Mouse (Mus musculus) A20 (cell line): ENCODE measurements around the gene Klhl15.
A peak's percentile ranks its signal among the peaks of the same experiment; 100 is the strongest.

Experiments used
- DNase-seq: peaks from one replicate; pipeline ENCODE4 v3.0.0-alpha.2; 2011; ENCODE audit warnings: low read depth, low spot score

The Klhl15 gene

DNA sequence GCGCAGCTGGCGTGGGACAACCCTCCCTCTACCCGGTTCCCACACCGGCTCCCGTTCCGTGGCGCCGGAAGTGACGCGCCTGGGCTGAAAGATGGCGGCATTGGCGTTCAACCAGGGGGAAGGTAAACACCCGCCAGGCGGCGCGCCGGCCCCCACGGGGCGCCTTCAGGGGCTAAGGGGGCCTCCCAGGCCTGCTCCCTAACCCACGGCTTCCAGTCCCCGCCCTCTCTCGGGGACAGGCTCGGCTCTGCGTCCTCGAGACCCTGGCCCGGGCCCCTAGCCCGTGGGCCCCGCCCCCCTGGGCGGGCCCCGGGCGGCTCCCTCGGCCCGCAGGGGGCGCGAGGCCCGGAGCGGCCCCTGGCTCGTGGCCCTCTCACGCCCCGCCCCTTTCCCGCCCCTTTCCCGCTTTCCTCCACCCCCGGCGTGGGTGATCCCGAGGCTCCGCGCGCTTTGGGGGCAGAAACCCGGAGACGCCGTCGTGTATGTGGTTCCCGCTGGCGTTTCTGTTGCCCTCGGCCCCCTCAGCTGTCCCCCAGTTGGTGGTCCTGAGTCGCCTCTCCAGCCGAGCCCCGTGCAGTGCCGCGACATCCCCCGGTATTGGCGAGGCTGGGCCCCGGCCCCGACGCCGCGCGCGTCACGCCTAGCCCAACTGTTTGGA is at the start of gene Klhl15:
Gene Klhl15, plus strand, starts transcription at position 68 of the 658 bp plus-strand sequence.
- DNase-seq, result peak; percentile 89

DNA sequence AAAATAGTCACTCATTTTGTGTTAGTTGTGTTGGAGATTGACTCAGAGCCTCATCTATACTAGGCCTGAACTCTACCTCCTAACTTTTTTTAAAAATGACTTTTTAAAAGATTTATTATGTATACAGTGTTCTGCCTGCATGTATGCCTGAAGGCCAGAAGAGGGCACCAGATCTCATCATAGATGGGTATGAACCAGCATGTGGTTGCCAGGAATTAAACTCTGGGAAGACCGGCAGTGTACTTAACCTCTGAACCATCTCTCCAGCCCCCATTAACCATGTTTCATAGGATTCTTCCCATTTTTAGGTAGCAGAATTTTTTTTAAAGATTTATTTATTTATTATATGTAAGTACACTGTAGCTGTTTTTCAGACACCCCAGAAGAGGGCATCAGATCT is 49.2 kb upstream of the Klhl15 start:
- DNase-seq, result peak; percentile 51

DNA sequence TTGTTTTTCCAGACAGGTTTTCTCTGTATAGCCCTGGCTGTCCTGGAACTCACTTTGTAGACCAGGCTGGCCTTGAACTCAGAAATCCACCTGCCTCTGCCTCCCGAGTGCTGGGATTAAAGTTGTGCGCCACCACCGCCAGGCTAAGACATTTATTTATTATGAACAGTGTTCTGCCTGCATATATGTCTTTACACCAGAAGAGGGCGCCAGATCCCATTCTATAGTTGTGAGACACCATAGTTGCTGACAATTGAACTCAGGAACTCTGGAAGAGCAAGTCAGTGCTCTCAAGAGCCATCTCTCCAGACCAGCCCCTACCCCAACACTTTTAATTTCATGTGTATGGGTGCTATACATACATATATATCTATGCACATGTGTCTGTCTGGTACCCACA is 40.5 kb upstream of the Klhl15 start:
- DNase-seq, result peak; percentile 48

DNA sequence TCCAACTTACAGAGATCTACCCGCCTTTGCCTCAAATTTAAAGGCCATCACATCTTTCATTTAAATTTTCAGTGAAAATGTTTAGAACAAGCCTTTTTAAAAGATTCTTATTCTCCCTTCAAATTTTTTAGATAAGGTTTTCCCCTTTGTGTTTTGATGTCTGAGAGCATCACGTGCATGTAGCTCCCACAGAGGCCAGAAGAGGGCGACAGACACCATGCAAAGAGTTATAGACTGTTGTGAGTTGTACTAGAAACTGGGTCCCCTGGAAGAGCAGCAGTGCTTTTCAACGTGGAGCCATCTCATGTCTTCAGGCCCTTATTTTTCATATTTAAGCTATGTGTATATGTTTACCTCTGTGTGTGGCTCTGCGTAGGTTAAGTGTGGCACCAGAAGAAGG is 36.6 kb upstream of the Klhl15 start:
- DNase-seq, result peak; percentile 61

DNA sequence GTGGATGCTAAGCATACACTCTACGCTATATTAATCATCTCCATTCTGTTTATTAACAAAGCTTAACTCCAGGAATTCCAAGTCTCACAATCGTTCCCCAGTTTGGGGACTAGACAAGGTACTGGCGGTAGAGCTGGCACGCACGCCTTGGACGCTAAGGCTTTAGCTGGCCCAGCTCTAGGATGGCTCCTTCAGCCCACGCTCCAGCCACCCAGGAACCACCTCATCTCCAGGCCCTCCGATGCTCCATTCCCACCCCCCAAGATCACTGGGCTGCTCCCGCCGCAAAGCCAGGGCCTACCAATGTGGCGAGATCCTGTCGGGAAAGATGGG is 22.2 kb upstream of the Klhl15 start:
- DNase-seq, result no peak

DNA sequence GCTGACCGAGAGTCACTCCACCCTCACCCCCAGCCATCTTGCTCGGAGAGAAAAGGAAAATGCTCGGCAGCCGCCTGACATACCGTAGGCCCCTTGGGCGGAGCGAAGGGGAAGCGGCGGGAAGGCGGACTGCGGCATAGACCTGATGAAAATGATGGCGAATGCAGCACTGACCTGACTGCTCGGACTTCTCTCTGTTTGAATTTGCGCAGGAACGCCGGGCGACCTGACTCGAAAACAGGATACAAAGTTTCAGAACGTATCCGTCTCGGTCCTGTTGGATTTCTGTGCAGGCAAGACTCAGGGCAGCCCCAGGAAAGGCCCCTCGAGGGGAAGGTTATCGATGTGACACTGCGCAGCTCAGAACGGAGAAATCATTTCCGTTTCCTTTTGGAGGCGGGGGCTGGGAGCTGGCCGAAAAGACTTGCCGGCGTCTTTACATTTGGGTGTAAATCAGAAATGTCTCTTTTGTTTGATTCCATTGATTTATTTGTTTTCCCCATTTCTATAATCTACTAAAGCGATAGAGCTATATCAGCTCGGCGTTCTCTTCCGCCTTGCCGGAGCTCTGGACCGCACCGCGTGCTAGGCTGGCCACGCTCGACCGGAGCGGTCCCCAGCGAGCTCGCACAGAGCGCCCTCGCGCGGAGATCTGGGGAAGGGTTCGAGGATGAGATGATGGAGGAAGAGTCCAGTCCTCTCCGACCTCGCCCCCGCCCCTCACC is 21.6 kb upstream of the Klhl15 start, which contains the start of gene Eif2s3x:
Gene Eif2s3x, minus strand, starts transcription at position 266 of the 725 bp plus-strand sequence.
- DNase-seq, result peak; percentile 91

DNA sequence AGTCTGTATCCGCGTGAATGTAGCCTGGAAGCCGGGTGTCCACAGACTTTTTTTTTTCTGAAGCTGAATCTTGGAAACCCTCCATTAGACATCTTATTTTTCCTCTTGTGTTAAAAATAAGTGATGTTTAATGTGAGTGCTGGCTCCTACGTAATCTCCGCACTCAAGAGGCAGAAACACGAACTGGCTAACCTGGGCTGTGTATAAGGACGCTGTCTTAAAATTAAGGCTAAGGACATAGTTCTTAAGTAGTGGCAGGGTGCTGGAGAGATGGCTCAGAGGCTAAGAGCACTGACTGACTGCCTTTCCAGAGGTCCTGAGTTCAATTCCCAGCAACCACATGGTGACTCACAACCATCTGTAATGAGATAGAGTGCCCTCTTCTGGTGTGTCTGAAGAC is 21.0 kb upstream of the Klhl15 start:
- peak; percentile 73 for DNase-seq

DNA sequence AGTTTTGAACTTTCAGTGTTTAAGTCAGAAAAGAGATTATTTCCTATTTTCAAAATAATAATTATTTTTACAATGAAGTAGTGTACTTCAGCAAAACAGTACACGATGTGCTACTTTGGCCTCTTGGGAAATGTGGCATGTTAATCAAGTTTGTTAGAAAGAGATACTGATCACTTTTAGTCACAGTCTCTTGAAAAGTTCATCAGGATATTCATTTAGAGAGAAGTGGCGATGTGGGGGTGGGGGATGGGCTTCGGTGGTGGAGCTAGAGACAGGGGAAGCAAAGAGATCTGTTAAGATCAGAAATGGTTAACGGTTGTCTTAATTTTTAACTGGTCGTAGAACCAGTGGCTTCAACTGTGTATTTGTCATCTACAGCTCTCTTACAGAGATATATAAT is 967 bp upstream of the Klhl15 start:
- DNase-seq, result peak; percentile 63

DNA sequence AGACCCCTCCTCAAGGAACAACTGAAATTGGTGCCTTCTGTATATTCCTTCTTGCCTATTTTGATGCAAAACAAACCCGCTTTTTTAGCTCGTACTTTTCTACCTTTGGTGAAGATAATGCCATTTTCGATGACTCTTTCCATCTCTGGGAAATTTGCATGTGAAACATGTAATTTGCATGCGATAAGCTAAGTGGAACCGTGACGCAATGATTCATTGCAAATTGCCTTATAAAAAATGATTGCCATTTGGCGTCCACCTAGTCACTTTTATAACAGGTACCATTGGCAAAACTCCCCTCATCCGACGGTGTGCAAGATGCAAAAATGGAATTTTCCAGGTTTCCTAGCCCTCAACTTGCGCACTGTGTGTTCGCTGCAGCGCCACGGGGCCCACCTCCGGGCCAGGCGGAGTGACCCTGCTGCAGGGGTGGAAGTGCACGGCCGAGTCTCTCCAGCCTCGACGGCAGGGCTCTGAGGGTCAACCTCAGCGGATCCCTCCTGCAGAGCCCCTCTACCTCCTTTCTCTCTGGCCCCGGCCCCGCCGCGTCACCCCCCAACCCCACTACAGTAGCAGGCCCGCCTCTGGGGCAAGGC is 365 bp upstream of the Klhl15 start:
- DNase-seq, result peak; percentile 78

DNA sequence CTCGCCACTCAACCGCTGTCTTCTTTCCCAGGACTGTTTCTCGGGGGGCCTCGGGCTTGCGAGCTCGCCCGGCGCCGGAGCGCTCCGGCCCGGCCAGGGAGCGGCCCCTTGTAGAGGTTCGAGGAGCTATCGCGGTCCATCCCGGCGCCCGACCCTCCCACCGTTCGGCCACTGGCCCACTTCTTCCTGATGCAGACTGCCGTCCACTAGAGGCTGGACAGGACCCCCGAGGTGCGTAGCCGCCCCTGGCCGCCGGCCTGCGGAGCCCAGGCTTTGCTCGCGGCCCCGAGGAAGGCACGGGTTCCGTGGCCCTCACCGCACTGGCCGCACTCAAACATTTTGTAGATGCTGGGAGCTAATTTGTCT is 774 bp downstream of the Klhl15 start:
- no peak for DNase-seq

DNA sequence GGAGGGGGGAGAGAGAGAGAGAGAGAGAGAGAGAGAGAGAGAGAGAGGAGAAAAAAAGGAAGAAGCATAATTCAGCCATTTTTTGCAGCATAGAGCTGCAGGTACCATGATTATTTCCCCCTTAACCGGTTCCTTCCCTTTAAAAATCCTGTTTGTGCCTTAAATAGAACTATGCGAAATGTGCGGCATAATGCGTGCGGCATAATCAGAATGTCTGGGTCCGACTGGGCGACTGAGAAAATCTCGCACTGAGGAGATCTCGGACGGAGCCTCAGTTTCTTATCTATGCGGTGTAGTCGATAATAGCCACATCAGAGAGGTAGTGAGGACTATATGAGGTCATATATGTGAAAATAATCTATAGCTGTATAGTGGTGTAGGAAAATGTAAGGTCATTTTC is 1.2 kb downstream of the Klhl15 start:
- DNase-seq, result no peak

DNA sequence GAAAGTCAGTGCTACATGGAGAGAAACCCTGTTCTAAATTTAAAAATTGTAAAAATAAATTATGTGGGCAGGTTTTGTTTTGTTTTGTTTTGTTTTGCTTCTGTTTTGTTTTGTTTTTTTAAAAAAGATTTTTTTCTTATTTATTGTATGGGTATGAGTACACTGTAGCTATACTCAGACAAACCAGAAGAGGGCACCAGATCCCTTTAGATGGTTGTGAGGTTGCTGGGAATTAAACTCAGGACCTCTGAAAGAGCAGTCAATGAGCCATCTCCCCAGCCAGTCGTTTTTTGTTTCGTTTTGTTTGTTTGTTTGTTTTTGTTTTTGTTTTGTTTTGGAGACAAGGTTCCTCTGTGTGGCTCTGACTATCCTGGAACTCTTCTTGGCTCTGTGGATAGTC is 54.5 kb downstream of the Klhl15 start:
- DNase-seq, result peak; percentile 63

DNA sequence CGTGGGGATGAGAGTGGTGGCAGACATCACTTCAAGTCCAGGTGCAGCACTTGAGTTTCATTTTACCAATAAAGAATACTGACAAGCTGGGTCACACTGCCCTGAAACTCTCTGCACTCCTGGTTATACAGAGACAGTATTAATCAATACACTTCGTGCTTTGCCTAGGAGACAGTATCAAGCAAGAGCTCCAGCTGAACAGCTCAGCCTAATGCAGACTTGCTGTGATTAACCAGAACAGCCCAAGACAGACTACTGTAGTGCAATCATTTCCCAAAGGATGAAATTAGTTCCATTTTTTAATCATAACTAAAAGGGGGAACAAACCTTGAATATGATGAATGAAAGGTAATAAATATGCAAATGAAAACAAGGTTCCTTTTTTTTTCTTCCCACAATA is 68.5 kb downstream of the Klhl15 start:
- no peak for DNase-seq

DNA sequence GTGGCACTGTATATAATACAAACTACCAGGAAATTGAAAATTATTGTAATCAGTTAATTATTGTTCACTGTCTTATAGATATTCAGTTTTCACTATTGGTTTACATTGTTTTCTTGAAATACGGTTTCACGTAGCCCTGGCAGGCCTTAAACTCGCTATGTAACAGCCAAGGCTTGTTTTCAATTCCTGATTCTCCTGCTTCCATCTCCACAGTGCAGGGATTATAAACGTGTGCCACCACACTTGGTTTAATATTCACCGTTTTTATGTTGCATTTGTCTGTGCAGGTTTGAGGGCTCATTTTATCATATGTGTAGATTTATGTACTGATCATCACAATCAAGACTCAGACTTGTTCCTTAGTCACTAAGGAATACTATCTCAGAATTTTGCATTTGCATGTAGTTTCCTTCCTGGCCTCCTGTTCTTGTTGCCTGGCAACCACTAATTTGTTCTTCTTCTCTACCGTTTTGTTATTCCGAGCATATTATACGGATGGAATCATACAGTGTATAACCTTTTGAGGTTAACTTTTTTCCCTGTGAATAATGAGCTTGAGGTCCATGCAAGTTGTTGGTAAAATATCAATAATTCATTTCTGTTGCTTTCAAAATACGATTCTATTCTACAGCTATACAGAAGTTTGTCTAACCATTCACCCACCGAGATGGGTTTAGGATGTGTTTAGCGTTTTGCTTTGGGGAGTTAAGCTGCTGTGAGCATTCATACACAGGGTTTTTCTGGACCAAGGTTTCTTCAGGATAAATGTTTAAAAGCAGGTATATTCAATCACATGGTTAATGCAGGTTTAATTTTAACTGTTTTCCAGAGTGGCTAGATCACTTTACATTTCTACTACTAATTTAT is 86.9 kb downstream of the Klhl15 start:
- no peak for DNase-seq
